Mouse (Mus musculus) liver, embryonic 14.5 days (tissue): ENCODE results near the gene Lrp1. TPM values are rescaled to one million over a fixed set of nuclear protein-coding genes. Genes with fewer than 3 reads are reported as not detected.

Experiments
- ATAC-seq: fragments of 200-750 bp; cut with Nextera tagmentation; 2 replicates; pipeline ENCODE4 v1.8.0; 2017; ENCODE audit warnings: moderate number of reproducible peaks, mild to moderate bottlenecking, moderate library complexity; ENCODE audit not compliant: insufficient read depth
- DNase-seq, 3 experiments: peaks; one replicate each; pipeline ENCODE4 v3.0.0-alpha.2; 2012 to 2013; ENCODE audit warnings: low read depth in 3 of 3, low spot score in 3 of 3
- H3K27ac ChIP-seq: fragments of 300-500 bp; sonication (generic); 2 replicates; pipeline ENCODE4 v1.5.1; 2014; ENCODE audit warnings: moderate library complexity, mild to moderate bottlenecking, control low read depth, inconsistent platforms
- H3K27me3 ChIP-seq: fragments of 300-500 bp; sonication (generic); 2 replicates; pipeline ENCODE4 v1.6.1; 2014; ENCODE audit warnings: mild to moderate bottlenecking, low read length, moderate library complexity; ENCODE audit not compliant: control insufficient read depth, insufficient read depth
- H3K36me3 ChIP-seq: fragments of 300-500 bp; sonication (generic); replicated peaks from 2 replicates; pipeline ENCODE4 v1.6.1; 2014; ENCODE audit warnings: low read depth; ENCODE audit not compliant: control insufficient read depth, insufficient read depth
- H3K4me1 ChIP-seq, 2 experiments: fragments of 200-500 bp in 1 of 2; fragments of 300-500 bp in 1 of 2; sonication (generic) in 1 of 2; replicated peaks; 2 replicates each; pipeline ENCODE4 v1.6.1; 2012 to 2014; ENCODE audit warnings: antibody characterized with exemption in 1 of 2, inconsistent platforms in 1 of 2, low read length in 1 of 2; ENCODE audit not compliant: control insufficient read depth in 2 of 2, insufficient read depth in 2 of 2
- H3K4me2 ChIP-seq: fragments of 300-500 bp; sonication (generic); 2 replicates; pipeline ENCODE4 v1.6.1; 2014; ENCODE audit warnings: low read depth, mild to moderate bottlenecking, control low read depth, moderate library complexity
- H3K4me3 ChIP-seq, 2 experiments: fragments of 200-500 bp in 1 of 2; fragments of 300-500 bp in 1 of 2; sonication (generic) in 1 of 2; 2 replicates each; pipeline ENCODE4 v1.5.1; 2012 to 2014; ENCODE audit warnings: low read depth in 2 of 2, low read length in 2 of 2, mild to moderate bottlenecking in 2 of 2, control low read depth in 1 of 2, inconsistent platforms in 1 of 2, moderate library complexity in 1 of 2; ENCODE audit not compliant: insufficient read depth in 1 of 2
- H3K9ac ChIP-seq: fragments of 300-500 bp; sonication (generic); replicated peaks from 2 replicates; pipeline ENCODE4 v1.6.1; 2014; ENCODE audit warnings: mild to moderate bottlenecking, control low read depth, moderate library complexity
- H3K9me3 ChIP-seq: fragments of 300-500 bp; sonication (generic); 2 replicates; pipeline ENCODE4 v1.6.1; 2016; ENCODE audit warnings: low read length, mixed read lengths; ENCODE audit not compliant: control insufficient read depth
- CTCF ChIP-seq: IDR thresholded peaks from 2 replicates; pipeline ENCODE4 v1.5.1; 2016; ENCODE audit warnings: antibody characterized with exemption, low read depth, control low read depth
- EP300 ChIP-seq: IDR thresholded peaks from 2 replicates; pipeline ENCODE4 v1.6.1; 2016; ENCODE audit warnings: antibody characterized with exemption, low read depth
- WGBS: fragments of 180-500 bp; shearing (Covaris S2); extraction: QIAGEN DNeasy Blood & Tissue Kit; methylation state at CpG from one replicate; pipeline ENCODE4 v1.1.7; 2014; ENCODE audit not compliant: insufficient replicate concordance; 5-methylcytosine and 5-hydroxymethylcytosine counted together
- polyA plus RNA-seq, 2 experiments: library from polyadenylated mRNA; depleted of rRNA in 1 of 2; stranded (reverse) in 1 of 2; unstranded in 1 of 2; fragments of >200 nt; fragmentation: Nextera tagmentation in 1 of 2; extraction: Ambion mirVana in 1 of 2; gene quantifications; 2 replicates each; pipeline versions ENCODE4 v1.2.1 to v1.2.3; 2012 to 2014

Lrp1 gene
- polyA plus RNA-seq, 2 experiments = 13.2 to 18.2 TPM

DNA sequence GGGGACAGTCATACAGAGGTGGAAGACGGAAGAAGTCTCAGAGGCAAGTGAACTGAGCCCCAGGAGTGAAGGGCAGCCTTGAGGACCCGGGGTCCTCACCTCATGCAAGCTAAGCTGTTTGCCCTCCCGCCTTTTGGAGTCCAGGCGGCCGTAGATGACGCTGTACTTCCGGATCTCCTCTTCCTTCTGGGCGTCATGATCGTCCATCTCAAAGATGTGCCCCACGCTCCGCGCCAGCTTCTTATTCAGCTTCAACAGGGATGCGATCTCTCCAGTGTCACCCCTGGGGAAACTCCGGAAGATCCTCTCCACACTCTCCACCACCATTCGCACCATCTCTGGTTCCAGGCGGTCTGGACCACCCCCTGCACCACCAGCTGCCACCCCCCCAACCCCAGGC, 43.2 kb upstream of the Lrp1 start:
- Histone ChIP-seq H3K9me3 (no peaks in the 10 kb centered on the region), H3K36me3 (no peaks in the 10 kb centered on the region), H3K4me2 (no peak overlapping the region), H3K4me3 (no peak overlapping the region), H3K27me3 (peaks cover 50% of the 10 kb centered on the region), H3K9ac (no peak overlapping the region), H3K4me1 (peaks cover 0 to 15% of the 10 kb centered on the region in 2 experiments; a peak in 2 of 4 replicates), H3K27ac (no peak overlapping the region)
- WGBS = 22% methylated on average over 16 of the region's 16 CpGs
- DNase-seq = no peak
- ATAC-seq = no peak
- TF ChIP-seq CTCF (no peak), EP300 (no peak)

DNA sequence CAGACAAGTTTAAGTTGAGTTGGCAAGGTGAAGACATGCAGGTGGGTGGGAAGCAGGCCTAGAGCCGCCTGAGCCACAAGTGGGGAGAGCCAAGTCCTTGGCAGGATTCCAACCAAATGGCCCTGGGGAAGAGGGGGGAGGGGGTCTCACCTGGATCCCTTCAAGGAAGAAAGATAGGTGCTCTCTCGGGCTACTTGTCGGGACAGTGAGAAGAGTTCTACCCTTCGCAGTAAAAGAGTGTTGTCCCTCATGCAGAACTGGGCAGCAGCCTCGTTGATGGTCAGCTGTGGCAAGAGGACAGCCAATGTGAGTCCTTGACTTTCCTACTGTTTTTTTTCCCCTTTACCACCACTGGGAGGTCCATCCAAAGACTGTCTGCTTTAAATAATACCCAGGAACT, 42.6 kb upstream of the Lrp1 start:
- no peak for DNase-seq
- no peak for ATAC-seq
- Histone ChIP-seq H3K4me1 (peaks cover 0 to 11% of the 10 kb centered on the region in 2 experiments; a peak in 2 of 4 replicates), H3K9ac (no peak overlapping the region), H3K4me3 (no peak overlapping the region), H3K27me3 (peaks cover 48% of the 10 kb centered on the region), H3K4me2 (no peak overlapping the region), H3K9me3 (no peaks in the 10 kb centered on the region), H3K36me3 (no peaks in the 10 kb centered on the region), H3K27ac (no peak overlapping the region)
- WGBS = 48% methylated on average over 5 of the region's 5 CpGs
- TF ChIP-seq CTCF (no peak), EP300 (no peak)

DNA sequence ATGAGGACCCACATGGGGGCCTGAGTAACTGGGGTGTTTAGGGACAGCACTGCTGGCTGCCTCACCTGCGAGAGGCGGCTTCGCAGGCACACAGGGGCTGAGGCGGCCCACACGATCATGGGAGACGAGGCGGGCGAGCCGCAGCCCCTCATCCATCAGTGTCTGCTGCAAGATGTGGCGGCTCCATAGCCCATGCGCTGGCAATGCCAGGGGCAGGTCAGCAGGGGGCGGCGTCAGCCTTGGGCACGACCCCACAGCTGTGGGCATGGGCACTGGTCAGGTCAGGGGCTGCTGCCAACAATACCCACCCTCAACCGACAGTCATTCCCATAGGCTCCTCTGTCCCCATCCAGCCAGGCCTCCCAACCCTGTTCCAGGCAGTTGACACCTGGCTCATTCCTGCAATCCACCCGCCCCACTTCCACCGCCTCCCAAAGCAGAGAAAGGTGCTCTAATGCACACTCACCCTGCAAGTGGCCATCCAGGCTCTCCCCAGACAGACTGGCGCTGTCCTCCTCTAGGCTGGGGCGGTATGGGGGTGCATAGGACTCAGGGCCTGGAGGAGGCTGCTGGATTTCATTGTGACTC, 41.8 kb upstream of the Lrp1 start:
- H3K27ac ChIP-seq = no peak overlapping the region
- H3K4me1 ChIP-seq = peaks cover 0 to 11% of the 10 kb centered on the region in 2 experiments; a peak in 2 of 4 replicates
- no peak overlapping the region for H3K4me3 ChIP-seq
- H3K27me3 ChIP-seq = peaks cover 39% of the 10 kb centered on the region
- H3K9ac ChIP-seq = no peak overlapping the region
- H3K36me3 ChIP-seq = no peaks in the 10 kb centered on the region
- H3K4me2 ChIP-seq = peak overlapping the region; percentile 48
- H3K9me3 ChIP-seq = no peaks in the 10 kb centered on the region
- TF ChIP-seq CTCF (peak; percentile 56), EP300 (no peak)
- no peak for DNase-seq
- WGBS = 33% methylated on average over 19 of the region's 19 CpGs
- 0 out of 2 replicates have a peak, but pooled peaks have one; percentile 1 for ATAC-seq

DNA sequence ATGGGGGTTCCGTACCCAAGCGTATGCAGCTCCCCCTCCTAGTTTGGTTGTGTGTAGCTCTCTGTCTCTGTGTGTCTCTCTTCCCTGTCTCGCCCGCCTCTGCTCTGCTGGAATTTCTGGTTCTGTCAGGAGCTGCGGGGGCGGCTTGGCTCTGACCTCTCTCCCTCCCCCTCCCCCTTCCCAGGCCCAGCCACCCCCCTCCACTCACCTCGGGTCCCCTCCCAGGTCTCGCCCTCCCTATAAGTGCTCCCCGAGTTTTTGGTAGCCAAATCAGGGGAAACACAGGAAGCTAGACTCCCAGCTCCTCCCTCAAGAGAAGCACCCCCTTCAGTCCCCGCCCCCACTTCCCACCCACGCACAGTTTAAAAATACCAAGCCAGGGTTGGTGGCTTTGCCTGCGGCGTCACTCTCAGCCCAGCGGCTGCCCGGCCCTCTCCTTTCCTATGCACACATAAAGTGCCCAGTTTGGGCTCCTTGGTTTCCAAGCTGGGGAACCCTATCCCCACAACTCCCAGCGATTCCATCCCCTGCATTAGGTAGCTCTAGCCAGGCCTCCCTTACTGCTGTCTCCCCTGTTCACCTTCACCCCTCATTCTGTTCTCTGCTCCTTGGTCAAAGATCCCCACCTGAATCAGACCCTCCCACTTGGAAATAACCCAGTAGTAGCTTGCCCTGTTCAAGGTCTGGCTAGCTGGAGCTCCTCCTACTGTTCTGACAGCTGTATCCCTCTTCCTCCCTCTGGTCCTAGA, 41.1 kb upstream of the Lrp1 start:
- Histone ChIP-seq H3K36me3 (no peaks in the 10 kb centered on the region), H3K4me3 (peak overlapping the region in 1 of 2 experiments; percentile 2; a peak in 1 of 4 replicates), H3K27ac (no peak overlapping the region), H3K27me3 (peaks cover 33% of the 10 kb centered on the region), H3K9ac (no peak overlapping the region), H3K9me3 (no peaks in the 10 kb centered on the region), H3K4me2 (peak overlapping the region; percentile 48), H3K4me1 (peaks cover 0 to 11% of the 10 kb centered on the region in 2 experiments; a peak in 2 of 4 replicates)
- WGBS = 8% methylated on average over 16 of the region's 16 CpGs
- no peak for TF ChIP-seq CTCF
- DNase-seq (no peak), ATAC-seq (peak; percentile 38)

DNA sequence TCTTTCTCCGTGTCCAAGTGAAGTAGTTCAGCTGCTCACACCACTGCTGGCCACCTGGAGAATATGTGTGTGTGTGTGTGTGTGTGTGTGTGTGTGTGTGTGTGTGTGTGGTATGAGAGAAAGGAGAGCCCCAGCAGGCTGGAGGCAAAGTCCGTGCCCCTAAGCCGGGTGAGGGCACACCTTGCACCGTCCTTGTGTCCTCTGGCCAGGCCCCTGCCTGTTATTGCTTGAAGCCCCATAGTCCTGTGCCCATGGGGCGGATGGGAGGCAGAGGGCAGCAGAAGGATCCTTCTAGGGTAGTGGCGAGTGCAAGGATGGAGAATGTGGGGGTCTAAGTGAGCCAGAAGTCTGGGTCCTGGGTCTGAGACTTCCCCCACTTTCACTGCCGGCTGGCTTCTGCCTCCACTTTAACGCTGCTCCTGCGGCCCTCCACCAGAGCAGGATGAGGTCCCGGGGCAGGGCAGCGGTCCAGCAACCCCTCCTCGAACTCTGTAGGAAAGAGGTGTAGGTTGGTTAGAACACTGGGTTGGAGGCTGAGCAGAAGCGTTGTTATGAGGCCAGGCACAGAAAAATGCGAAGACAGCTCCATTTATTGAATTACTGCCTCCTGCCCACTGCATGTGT, 40.5 kb upstream of the Lrp1 start:
- TF ChIP-seq EP300 (no peak), CTCF (no peak)
- ATAC-seq (no peak), DNase-seq (no peak)
- Histone ChIP-seq H3K27ac (no peak overlapping the region), H3K9me3 (no peaks in the 10 kb centered on the region), H3K36me3 (no peaks in the 10 kb centered on the region), H3K27me3 (peaks cover 26% of the 10 kb centered on the region), H3K4me2 (peak overlapping the region; percentile 48), H3K9ac (no peak overlapping the region), H3K4me1 (peaks cover 0 to 11% of the 10 kb centered on the region in 2 experiments; a peak in 2 of 4 replicates), H3K4me3 (peak overlapping the region in 1 of 2 experiments; percentile 2; a peak in 1 of 4 replicates)
- 31% methylated on average over 14 of the region's 14 CpGs for WGBS
